Mouse (Mus musculus): Measurements from ENCODE around the gene Ndufb7. TPM values are rescaled to one million over a fixed set of nuclear protein-coding genes. Genes with fewer than 3 reads are reported as not detected.
"Not testable (repeated sequence)": the region's sequence is repeated elsewhere in the genome, so short reads cannot be mapped to it uniquely, and the experiment has no call there.

Gene Ndufb7
- polyA plus RNA-seq, 1 experiment: 683 TPM

GRCm38 (mm10) chr8:83563246-83563645, 3.2 kb upstream of the Ndufb7 start:
- no peak overlapping the region for H3K27ac ChIP-seq (ENCODE audit: insufficient read depth, low read depth, low read length)
- H3K36me3 ChIP-seq (ENCODE audit: control insufficient read depth, insufficient read depth, low read length): no peaks in the 10 kb centered on the region
- 0 out of 2 replicates have a peak, but pooled peaks cover 3% of the 10 kb centered on the region for H3K27me3 ChIP-seq (ENCODE audit: control insufficient read depth, insufficient read depth, low read length)
- no peak for TF ChIP-seq CTCF (IDR thresholded peaks at IDR 0.05; ENCODE audit: extremely low read depth, insufficient read length, insufficient replicate concordance, low read depth, low read length)
- TF ChIP-seq POLR2A (IDR thresholded peaks at IDR 0.05; ENCODE audit: low read depth, low read length): no peak
- no peak overlapping the region for H3K4me3 ChIP-seq (ENCODE audit: low read depth, low read length)
- WGBS: 75% methylated on average over 4 of the region's 4 CpGs
- H3K4me1 ChIP-seq (ENCODE audit: control insufficient read depth, insufficient read depth, insufficient read length, low read length): peaks cover 4% of the 10 kb centered on the region

- 81% methylated on average over 9 of the region's 9 CpGs for WGBS
- peaks cover 4% of the 10 kb centered on the region for H3K36me3 ChIP-seq (ENCODE audit: control insufficient read depth, insufficient read depth, low read length)
- no peak overlapping the region for H3K27ac ChIP-seq (ENCODE audit: insufficient read depth, low read depth, low read length)
- peaks cover 4% of the 10 kb centered on the region for H3K4me1 ChIP-seq (ENCODE audit: control insufficient read depth, insufficient read depth, insufficient read length, low read length)
- no peak for TF ChIP-seq POLR2A (IDR thresholded peaks at IDR 0.05; ENCODE audit: low read depth, low read length)
- peak; percentile 23; the same call in 1 of the 2 replicates for TF ChIP-seq CTCF (IDR thresholded peaks at IDR 0.05; ENCODE audit: extremely low read depth, insufficient read length, insufficient replicate concordance, low read depth, low read length)
- no peak overlapping the region for H3K4me3 ChIP-seq (ENCODE audit: low read depth, low read length)
- H3K27me3 ChIP-seq (ENCODE audit: control insufficient read depth, insufficient read depth, low read length): 0 out of 2 replicates have a peak, but pooled peaks cover 3% of the 10 kb centered on the region
Measured at GRCm38 (mm10) chr8:83565731-83566375, 618 bp upstream of the Ndufb7 start.

- no peak for TF ChIP-seq CTCF (IDR thresholded peaks at IDR 0.05; ENCODE audit: extremely low read depth, insufficient read length, insufficient replicate concordance, low read depth, low read length)
- TF ChIP-seq POLR2A (IDR thresholded peaks at IDR 0.05; ENCODE audit: low read depth, low read length): no peak
Measured at GRCm38 (mm10) chr8:83567668-83568067, 1.2 kb downstream of the Ndufb7 start.

GRCm38 (mm10) chr8:83568128-83568527, 1.7 kb downstream of the Ndufb7 start:
- Histone ChIP-seq H3K27me3 (ENCODE audit: control insufficient read depth, insufficient read depth, low read length) (no peaks in the 10 kb centered on the region), H3K27ac (ENCODE audit: insufficient read depth, low read depth, low read length) (no peak overlapping the region), H3K36me3 (ENCODE audit: control insufficient read depth, insufficient read depth, low read length) (peaks cover 21% of the 10 kb centered on the region), H3K4me3 (ENCODE audit: low read depth, low read length) (no peak overlapping the region), H3K4me1 (ENCODE audit: control insufficient read depth, insufficient read depth, insufficient read length, low read length) (peaks cover 4% of the 10 kb centered on the region)
- 67% methylated on average over 5 of the region's 5 CpGs for WGBS
- TF ChIP-seq POLR2A (IDR thresholded peaks at IDR 0.05; ENCODE audit: low read depth, low read length) (no peak), CTCF (IDR thresholded peaks at IDR 0.05; ENCODE audit: extremely low read depth, insufficient read length, insufficient replicate concordance, low read depth, low read length) (no peak)

More at GRCm38 (mm10) chr8:83567668-83568067, 1.2 kb downstream of the Ndufb7 start:
- Histone ChIP-seq H3K4me3 (ENCODE audit: low read depth, low read length) (peak overlapping the region; percentile 85; the same call in 1 of the 2 replicates), H3K27ac (ENCODE audit: insufficient read depth, low read depth, low read length) (no peak overlapping the region), H3K27me3 (ENCODE audit: control insufficient read depth, insufficient read depth, low read length) (no peaks in the 10 kb centered on the region), H3K36me3 (ENCODE audit: control insufficient read depth, insufficient read depth, low read length) (peaks cover 19% of the 10 kb centered on the region), H3K4me1 (ENCODE audit: control insufficient read depth, insufficient read depth, insufficient read length, low read length) (peaks cover 4% of the 10 kb centered on the region)
- WGBS: 54% methylated on average over 3 of the region's 3 CpGs

- WGBS: 56% methylated on average over 5 of the region's 5 CpGs
- peaks cover 7% of the 10 kb centered on the region for H3K4me1 ChIP-seq (ENCODE audit: control insufficient read depth, insufficient read depth, insufficient read length, low read length)
Measured at GRCm38 (mm10) chr8:83568755-83569154, 2.3 kb downstream of the Ndufb7 start.

GRCm38 (mm10) chr8:83569165-83569564, 2.7 kb downstream of the Ndufb7 start:
- TF ChIP-seq POLR2A (IDR thresholded peaks at IDR 0.05; ENCODE audit: low read depth, low read length): no peak
- no peak for TF ChIP-seq CTCF (IDR thresholded peaks at IDR 0.05; ENCODE audit: extremely low read depth, insufficient read length, insufficient replicate concordance, low read depth, low read length)
- Histone ChIP-seq H3K4me1 (ENCODE audit: control insufficient read depth, insufficient read depth, insufficient read length, low read length) (peaks cover 7% of the 10 kb centered on the region), H3K27me3 (ENCODE audit: control insufficient read depth, insufficient read depth, low read length) (no peaks in the 10 kb centered on the region), H3K27ac (ENCODE audit: insufficient read depth, low read depth, low read length) (no peak overlapping the region), H3K4me3 (ENCODE audit: low read depth, low read length) (no peak overlapping the region), H3K36me3 (ENCODE audit: control insufficient read depth, insufficient read depth, low read length) (peaks cover 21% of the 10 kb centered on the region)
- 77% methylated on average over 4 of the region's 4 CpGs for WGBS

More at GRCm38 (mm10) chr8:83568755-83569154, 2.3 kb downstream of the Ndufb7 start:
- Histone ChIP-seq H3K27me3 (ENCODE audit: control insufficient read depth, insufficient read depth, low read length) (no peaks in the 10 kb centered on the region), H3K27ac (ENCODE audit: insufficient read depth, low read depth, low read length) (no peak overlapping the region), H3K4me3 (ENCODE audit: low read depth, low read length) (no peak overlapping the region), H3K36me3 (ENCODE audit: control insufficient read depth, insufficient read depth, low read length) (peaks cover 21% of the 10 kb centered on the region)
- TF ChIP-seq POLR2A (IDR thresholded peaks at IDR 0.05; ENCODE audit: low read depth, low read length) (no peak), CTCF (IDR thresholded peaks at IDR 0.05; ENCODE audit: extremely low read depth, insufficient read length, insufficient replicate concordance, low read depth, low read length) (no peak)

- H3K27ac ChIP-seq (ENCODE audit: insufficient read depth, low read depth, low read length): no peak overlapping the region
- TF ChIP-seq CTCF (IDR thresholded peaks at IDR 0.05; ENCODE audit: extremely low read depth, insufficient read length, insufficient replicate concordance, low read depth, low read length) (no peak), POLR2A (IDR thresholded peaks at IDR 0.05; ENCODE audit: low read depth, low read length) (no peak)
- H3K4me3 ChIP-seq (ENCODE audit: low read depth, low read length): no peak overlapping the region
- WGBS: 73% methylated on average over 15 of the region's 15 CpGs
- peaks cover 7% of the 10 kb centered on the region for H3K4me1 ChIP-seq (ENCODE audit: control insufficient read depth, insufficient read depth, insufficient read length, low read length)
- no peaks in the 10 kb centered on the region for H3K27me3 ChIP-seq (ENCODE audit: control insufficient read depth, insufficient read depth, low read length)
- peaks cover 21% of the 10 kb centered on the region for H3K36me3 ChIP-seq (ENCODE audit: control insufficient read depth, insufficient read depth, low read length)
Measured at GRCm38 (mm10) chr8:83570272-83571000, 4.0 kb downstream of the Ndufb7 start.

- H3K36me3 ChIP-seq (ENCODE audit: control insufficient read depth, insufficient read depth, low read length): peaks cover 21% of the 10 kb centered on the region
- H3K4me1 ChIP-seq (ENCODE audit: control insufficient read depth, insufficient read depth, insufficient read length, low read length); H3K27ac ChIP-seq (ENCODE audit: insufficient read depth, low read depth, low read length); H3K4me3 ChIP-seq (ENCODE audit: low read depth, low read length); H3K27me3 ChIP-seq (ENCODE audit: control insufficient read depth, insufficient read depth, low read length): not testable (repeated sequence)
- 84% methylated on average over 7 of the region's 7 CpGs for WGBS
Measured at GRCm38 (mm10) chr8:83571001-83571340, 4.5 kb downstream of the Ndufb7 start.
